10 mouse cellular contexts compared by ENCODE assay signal in genomic region chr4:133443085-133443484, GRCm38 (mm10). TPM values are rescaled to one million over a fixed set of nuclear protein-coding genes. Genes with fewer than 3 reads are reported as not detected.
DNase-seq lines count a peak whose midpoint lies in the region; ATAC-seq and TF ChIP-seq lines count a peak whose summit lies in the region.
"Had no signal": no experiment of that assay in that cellular context is flagged by ENCODE, and none has a peak within 500 bp of the region (broad histone marks: within the 10 kb centered on the region; RNA-seq: fewer than 3 reads in every experiment).

No protein-coding gene starts in this region.

- no peak for DNase-seq in hindbrain, embryonic 10.5 days (ENCODE audit: low spot score)
- no peak for DNase-seq in hindbrain, embryonic 11.5 days (ENCODE audit: low spot score)
- peak; percentile 68 for DNase-seq in brain, embryonic 14.5 days (ENCODE audit: low read depth)
- peak; percentile 32 for DNase-seq in midbrain, embryonic 14.5 days
- DNase-seq in urinary bladder, postnatal 36 days (ENCODE audit: low spot score in 2 of 2): no peak
- no peak for DNase-seq in kidney, postnatal 25 days
- no peak for DNase-seq in ovary, postnatal 36 days (ENCODE audit: low spot score)
- DNase-seq: cerebellum, adult 18-20 months had no signal

- no peak for TF ChIP-seq POLR2A in brain, embryonic 14.5 days (IDR thresholded peaks at IDR 0.05; ENCODE audit: borderline replicate concordance, extremely low read depth, insufficient read depth, insufficient read length, poor library complexity, severe bottlenecking)

- 36% methylated on average over 5 of the region's 5 CpGs for WGBS in hindbrain, embryonic 10.5 days
- WGBS in hindbrain, embryonic 11.5 days: 43% methylated on average over 5 of the region's 5 CpGs
- WGBS in heart, embryonic 16.5 days: 57% methylated on average over 5 of the region's 5 CpGs
- WGBS in midbrain, embryonic 14.5 days: 47% methylated on average over 5 of the region's 5 CpGs

- H3K9ac ChIP-seq in hindbrain, embryonic 11.5 days (ENCODE audit: low read depth, low read length): no peak overlapping the region
- H3K9ac ChIP-seq in heart, embryonic 16.5 days (ENCODE audit: low read length): no peak overlapping the region
- H3K9ac ChIP-seq in midbrain, embryonic 14.5 days (replicated peaks; ENCODE audit: low read length): no peak overlapping the region

- H3K9me3 ChIP-seq in hindbrain, embryonic 10.5 days: no peaks in the 10 kb centered on the region
- H3K9me3 ChIP-seq in hindbrain, embryonic 11.5 days (ENCODE audit: control insufficient read depth, low read length): no peaks in the 10 kb centered on the region
- no peaks in the 10 kb centered on the region for H3K9me3 ChIP-seq in heart, embryonic 16.5 days (replicated peaks; ENCODE audit: control insufficient read depth, low read length)
- H3K9me3 ChIP-seq in midbrain, embryonic 14.5 days (ENCODE audit: control insufficient read depth, low read length): no peaks in the 10 kb centered on the region

- ATAC-seq in hindbrain, embryonic 11.5 days (ENCODE audit: low FRiP score): no peak
- ATAC-seq in heart, embryonic 16.5 days (replicated peaks; ENCODE audit: extremely low read depth, insufficient read depth, low FRiP score): peak; percentile 58
- ATAC-seq in midbrain, embryonic 14.5 days (ENCODE audit: low FRiP score, low TSS enrichment): no peak
- ATAC-seq: intestine, embryonic 16.5 days had no signal

- H3K27me3 ChIP-seq in hindbrain, embryonic 10.5 days (ENCODE audit: insufficient read depth, poor library complexity, severe bottlenecking): 0 out of 2 replicates have a peak, but pooled peaks cover 4% of the 10 kb centered on the region
- no peaks in the 10 kb centered on the region for H3K27me3 ChIP-seq in hindbrain, embryonic 11.5 days (ENCODE audit: control insufficient read depth, insufficient read depth, low read length)
- no peaks in the 10 kb centered on the region for H3K27me3 ChIP-seq in heart, embryonic 16.5 days (ENCODE audit: control insufficient read depth, insufficient read depth, low read length)
- H3K27me3 ChIP-seq in midbrain, embryonic 14.5 days (ENCODE audit: control insufficient read depth, insufficient read depth, low read length): no peaks in the 10 kb centered on the region

- peak overlapping the region; percentile 60 for H3K27ac ChIP-seq in hindbrain, embryonic 10.5 days
- no peak overlapping the region for H3K27ac ChIP-seq in hindbrain, embryonic 11.5 days (ENCODE audit: low read depth, low read length)
- H3K27ac ChIP-seq in heart, embryonic 16.5 days (ENCODE audit: low read length): peak overlapping the region; percentile 75
- H3K27ac ChIP-seq in midbrain, embryonic 14.5 days (replicated peaks; ENCODE audit: low read depth, low read length): 0 out of 2 replicates have a peak overlapping the region, but pooled peaks have one; percentile 20

- H3K4me1 ChIP-seq in hindbrain, embryonic 10.5 days (replicated peaks): peaks cover 59% of the 10 kb centered on the region
- H3K4me1 ChIP-seq in hindbrain, embryonic 11.5 days (replicated peaks; ENCODE audit: control insufficient read depth, insufficient read depth, low read length): peaks cover 12% of the 10 kb centered on the region; the same call in 1 of the 2 replicates
- peaks cover 12% of the 10 kb centered on the region for H3K4me1 ChIP-seq in heart, embryonic 16.5 days (ENCODE audit: control insufficient read depth, insufficient read depth, low read length)
- peaks cover 15% of the 10 kb centered on the region for H3K4me1 ChIP-seq in midbrain, embryonic 14.5 days (ENCODE audit: control insufficient read depth, insufficient read depth, low read length)

- no peak overlapping the region for H3K4me2 ChIP-seq in hindbrain, embryonic 11.5 days (replicated peaks; ENCODE audit: low read depth, low read length)
- H3K4me2 ChIP-seq in heart, embryonic 16.5 days (ENCODE audit: low read depth, low read length): no peak overlapping the region
- no peak overlapping the region for H3K4me2 ChIP-seq in midbrain, embryonic 14.5 days (ENCODE audit: low read length)

- no peaks in the 10 kb centered on the region for H3K36me3 ChIP-seq in hindbrain, embryonic 10.5 days
- no peaks in the 10 kb centered on the region for H3K36me3 ChIP-seq in hindbrain, embryonic 11.5 days (ENCODE audit: control insufficient read depth, insufficient read depth, low read length)
- no peaks in the 10 kb centered on the region for H3K36me3 ChIP-seq in heart, embryonic 16.5 days (ENCODE audit: control insufficient read depth, insufficient read depth)
- H3K36me3 ChIP-seq in midbrain, embryonic 14.5 days (ENCODE audit: control insufficient read depth, insufficient read depth, low read length): no peaks in the 10 kb centered on the region

- no peak for TF ChIP-seq CTCF in brain, embryonic 14.5 days (IDR thresholded peaks at IDR 0.05; ENCODE audit: borderline replicate concordance, extremely low read depth, insufficient read depth, insufficient read length)

- no peak overlapping the region for H3K4me3 ChIP-seq in hindbrain, embryonic 10.5 days
- no peak overlapping the region for H3K4me3 ChIP-seq in hindbrain, embryonic 11.5 days (ENCODE audit: low read depth, low read length)
- H3K4me3 ChIP-seq in heart, embryonic 16.5 days (ENCODE audit: low read length): no peak overlapping the region
- H3K4me3 ChIP-seq in midbrain, embryonic 14.5 days (replicated peaks; ENCODE audit: low read depth, low read length): no peak overlapping the region

RNA-seq across cellular contexts. Expression of gene Tent5b, which starts 36.8 kb away (rescaled TPM):
- 1.2 and 2.1 TPM in 2 replicates for polyA plus RNA-seq in hindbrain, embryonic 10.5 days (2016; fragmentation: Nextera tagmentation; extraction: Ambion mirVana)
- 0.37 and 0.46 TPM in 2 replicates for polyA plus RNA-seq in hindbrain, embryonic 11.5 days (2014; fragmentation: Nextera tagmentation; extraction: Ambion mirVana)
- polyA plus RNA-seq in brain, embryonic 14.5 days (2012; rRNA removed): 0.19 and 0.45 TPM in 2 replicates
- polyA plus RNA-seq in heart, embryonic 16.5 days (2015; fragmentation: Nextera tagmentation; extraction: Ambion mirVana): 1.0 and 1.3 TPM in 2 replicates
- 0.09 and 0.15 TPM in 2 replicates for polyA plus RNA-seq in midbrain, embryonic 14.5 days (2014; fragmentation: Nextera tagmentation; extraction: Ambion mirVana)

RNA-seq across cellular contexts. Expression of gene Trnp1, which starts 55.3 kb away (rescaled TPM):
- polyA plus RNA-seq in hindbrain, embryonic 10.5 days (2016; fragmentation: Nextera tagmentation; extraction: Ambion mirVana): 1.1 and 1.3 TPM in 2 replicates
- 1.7 and 2.6 TPM in 2 replicates for polyA plus RNA-seq in hindbrain, embryonic 11.5 days (2014; fragmentation: Nextera tagmentation; extraction: Ambion mirVana)
- polyA plus RNA-seq in brain, embryonic 14.5 days (2012; rRNA removed): 6.6 and 8.2 TPM in 2 replicates
- polyA plus RNA-seq in heart, embryonic 16.5 days (2015; fragmentation: Nextera tagmentation; extraction: Ambion mirVana): 0.64 and 1.5 TPM in 2 replicates
- 5.5 and 7.8 TPM in 2 replicates for polyA plus RNA-seq in midbrain, embryonic 14.5 days (2014; fragmentation: Nextera tagmentation; extraction: Ambion mirVana)

Comparison
In these comparisons a context has a peak if more than half of its experiments do, and no peak if none do; other contexts are left out.
1. DNase-seq: peak in brain, embryonic 14.5 days (single experiment) and midbrain, embryonic 14.5 days (single experiment); none in hindbrain, embryonic 10.5 days (single experiment), hindbrain, embryonic 11.5 days (single experiment), urinary bladder, postnatal 36 days (0 of 2), kidney, postnatal 25 days (0 of 2) and ovary, postnatal 36 days (single experiment).